Mouse (Mus musculus) WW6 (cell line): ENCODE measurements at regions not wholly inside any gene's neighbourhood (a gene's known extent, or its start where the extent isn't known, plus 50 kb on each side); places are given as distances from the start of the nearest gene placed in this dataset.

ENCODE experiments used
- DNase-seq: peaks from one replicate; pipeline ENCODE4 v3.0.0-alpha.2; 2013; ENCODE audit warnings: low read depth, low spot score

DNA sequence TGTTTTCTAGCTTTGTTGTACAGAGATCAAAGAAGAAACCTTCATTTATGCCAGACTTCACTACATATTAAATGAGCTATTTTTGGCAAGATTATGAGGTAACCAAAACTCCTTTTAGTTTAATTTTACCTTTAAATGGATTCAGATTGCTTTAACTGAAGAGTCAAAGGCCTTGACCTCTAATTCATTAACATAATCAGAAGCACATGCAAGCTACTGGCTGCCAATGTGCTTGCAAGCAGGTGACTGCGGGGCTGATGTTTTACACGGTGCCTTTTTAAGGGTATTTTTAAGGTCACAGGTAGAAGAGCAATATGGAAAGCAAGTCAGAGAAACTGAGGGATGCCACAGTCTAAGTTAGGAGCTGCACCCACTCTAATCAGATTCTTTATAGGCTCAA lies 1066.0 kb upstream of the Zeb2 start:
- DNase-seq, result no peak

GRCm38 (mm10) chr2:46179741-46180140 lies 1062.5 kb upstream of the Zeb2 start:
- DNase-seq, result no peak

DNA sequence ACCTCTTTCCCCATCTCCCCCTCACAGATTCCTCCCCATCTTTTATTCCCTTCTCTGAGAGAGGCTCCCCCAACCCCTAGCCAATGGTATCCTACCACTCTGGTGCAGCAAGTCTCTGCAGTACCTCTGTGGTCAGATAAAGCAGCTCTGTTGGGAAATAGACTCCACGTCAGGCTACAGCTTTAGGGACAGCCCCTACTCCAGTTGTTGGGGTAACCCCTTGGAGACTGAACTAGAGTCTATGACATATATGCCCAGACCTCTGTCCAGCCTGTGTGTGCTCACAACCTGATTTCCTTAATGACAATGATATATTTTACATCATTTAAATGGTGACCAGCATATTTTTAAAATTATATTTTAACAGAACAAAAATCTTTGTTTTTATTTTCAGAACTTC lies 1051.3 kb upstream of the Zeb2 start:
- no peak for DNase-seq

DNA sequence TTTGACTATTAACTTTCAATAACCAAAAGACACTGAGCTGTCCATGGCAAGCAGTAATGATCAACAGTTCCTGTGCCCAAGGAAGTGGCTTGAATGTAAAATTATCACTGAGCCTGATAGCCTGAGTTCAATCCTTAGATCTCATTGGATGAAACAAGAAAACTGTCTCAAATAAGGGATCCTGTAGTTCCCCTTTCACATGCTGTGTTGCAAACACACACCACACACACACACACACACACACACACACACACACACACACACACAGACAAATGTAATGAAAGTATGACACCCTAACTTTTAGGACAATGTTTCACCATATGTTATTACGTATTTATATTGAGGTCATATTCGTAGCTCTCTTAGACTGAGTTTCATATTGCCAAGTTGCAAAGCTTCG lies 1032.7 kb upstream of the Zeb2 start:
- no peak for DNase-seq

DNA sequence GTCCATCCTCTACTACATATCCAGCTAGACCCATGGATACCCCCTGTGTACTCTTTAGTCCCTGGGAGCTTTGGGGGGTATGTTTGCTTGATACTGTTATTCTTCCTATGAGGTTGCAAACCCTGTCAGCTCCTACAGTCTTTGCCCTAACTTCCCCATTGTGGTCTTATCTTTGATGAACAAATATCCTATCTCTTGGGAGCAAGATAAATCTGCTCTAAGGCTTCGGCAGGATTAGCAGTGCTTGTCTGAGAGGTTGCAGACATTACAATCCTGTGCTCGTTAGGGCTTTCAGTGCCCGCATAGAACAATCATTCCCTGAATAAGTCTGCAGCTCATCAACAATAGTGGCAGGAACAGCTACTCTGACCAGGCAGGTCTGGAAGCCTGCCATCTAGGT lies 1002.7 kb upstream of the Zeb2 start:
- no peak for DNase-seq

- DNase-seq, result no peak
These were observed 989.8 kb upstream of the Zeb2 start for GRCm38 (mm10) chr2:46106991-46107390.

- DNase-seq, result no peak
These were observed 948.0 kb upstream of the Zeb2 start for GRCm38 (mm10) chr2:46065034-46065802.

- no peak for DNase-seq
These were observed 938.5 kb upstream of the Zeb2 start for GRCm38 (mm10) chr2:46055729-46056128.

DNA sequence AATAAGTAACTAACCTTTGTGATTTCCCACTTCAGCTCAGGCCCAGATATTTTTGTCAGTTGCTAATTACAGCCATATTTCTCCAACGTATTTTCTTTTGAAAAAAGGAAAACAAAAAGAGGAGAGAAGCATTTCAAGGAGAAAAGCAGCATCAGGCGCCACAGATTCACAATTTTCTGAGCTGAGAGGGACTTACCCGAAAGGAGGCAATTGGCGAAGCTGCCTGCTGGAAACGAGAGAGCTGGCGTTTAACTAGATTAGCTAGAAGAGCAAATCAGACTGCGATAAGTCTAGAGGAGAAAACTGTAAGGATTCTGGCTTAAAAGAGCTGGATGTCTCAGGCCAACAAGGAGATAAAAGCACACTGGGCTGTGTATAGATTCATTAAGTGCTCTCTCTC lies 937.7 kb upstream of the Zeb2 start:
- DNase-seq, result no peak

DNA sequence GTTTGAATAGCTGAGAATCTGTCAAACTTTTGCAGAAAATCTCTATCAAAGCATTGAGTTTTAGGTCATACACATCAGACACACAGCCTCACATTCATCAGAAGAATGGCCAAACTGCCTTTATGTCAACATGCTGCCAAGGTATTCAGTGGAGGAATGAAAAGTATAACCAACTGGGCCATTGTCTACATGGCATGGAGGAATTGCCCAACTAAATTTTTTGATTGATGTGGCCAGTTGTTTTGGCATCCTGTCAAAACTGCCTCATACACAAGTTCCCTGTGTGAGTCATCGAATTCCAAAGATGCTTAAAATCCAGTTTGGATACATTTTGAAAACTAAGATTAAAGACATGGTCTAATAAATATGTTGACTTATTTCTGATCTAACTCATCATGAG lies 904.7 kb upstream of the Zeb2 start:
- DNase-seq, result no peak

DNA sequence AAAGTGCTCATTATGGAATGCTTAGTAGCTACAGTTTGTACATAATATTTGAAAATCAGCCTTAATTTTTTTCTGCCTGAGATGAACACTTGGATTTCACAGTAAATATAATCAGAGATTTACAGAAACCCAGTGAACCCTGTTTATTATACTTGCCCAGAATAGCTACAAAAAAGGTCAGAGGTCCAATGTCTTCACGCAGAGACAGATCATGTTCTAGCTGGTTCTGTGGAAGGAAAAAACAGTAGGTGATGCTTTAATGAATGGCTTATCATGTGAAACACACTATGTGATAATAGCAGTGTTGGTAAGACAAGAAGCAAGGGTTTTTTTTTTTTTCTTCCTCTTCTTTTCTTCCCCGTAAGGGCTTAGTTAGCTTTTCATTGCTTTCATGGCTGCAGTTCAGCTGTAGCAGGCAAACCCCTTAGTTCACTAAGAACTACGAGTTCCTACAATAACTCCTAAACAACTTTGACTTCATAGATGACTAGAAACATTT lies 896.6 kb upstream of the Zeb2 start:
- no peak for DNase-seq

GRCm38 (mm10) chr2:46012716-46013115 lies 895.5 kb upstream of the Zeb2 start:
- DNase-seq, result no peak

- DNase-seq, result no peak
These were observed 858.0 kb upstream of the Zeb2 start for GRCm38 (mm10) chr2:45975157-45975556.

DNA sequence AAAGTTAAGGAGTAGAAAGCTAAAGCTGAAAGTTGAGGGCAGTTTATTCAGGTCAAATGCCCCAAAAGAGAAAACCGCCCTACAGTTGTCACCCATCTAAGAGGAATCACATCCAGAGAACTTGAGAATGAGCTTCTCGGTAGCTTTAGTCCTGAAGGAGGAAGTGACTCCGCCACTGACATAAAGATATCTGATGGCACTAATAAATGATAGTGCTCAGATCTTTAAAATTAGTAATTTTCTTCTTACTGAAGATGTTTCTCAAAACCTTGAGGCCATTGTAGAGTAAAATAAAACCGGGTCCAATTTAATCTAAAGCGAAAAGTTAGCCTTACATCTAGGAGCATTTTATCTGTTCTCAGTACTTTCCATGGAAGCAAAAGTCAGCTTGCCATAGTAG lies 851.4 kb upstream of the Zeb2 start:
- DNase-seq, result no peak

GRCm38 (mm10) chr2:45956792-45957330 lies 839.7 kb upstream of the Zeb2 start:
- DNase-seq, result no peak

DNA sequence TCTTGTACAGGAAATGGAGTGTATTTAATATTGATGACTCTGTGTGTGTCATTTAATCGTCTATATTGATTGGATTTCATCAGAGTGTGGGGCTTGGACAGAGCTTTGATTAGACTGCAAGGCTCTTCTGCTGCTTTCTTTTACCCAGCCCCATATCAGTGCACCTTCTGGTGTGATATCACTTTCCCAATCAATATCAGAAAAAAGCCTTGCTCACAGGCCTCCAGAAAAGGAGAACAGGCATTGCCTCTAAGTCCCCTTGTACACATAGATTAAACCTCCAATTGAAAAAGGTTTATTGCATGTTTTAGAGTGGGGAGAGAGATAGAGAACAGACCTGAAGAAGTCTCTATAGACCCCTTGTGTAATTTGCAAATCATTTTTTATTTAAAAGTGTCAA lies 831.6 kb upstream of the Zeb2 start:
- DNase-seq, result no peak

- DNase-seq, result no peak
These were observed 808.7 kb upstream of the Zeb2 start for GRCm38 (mm10) chr2:45925791-45926480.

DNA sequence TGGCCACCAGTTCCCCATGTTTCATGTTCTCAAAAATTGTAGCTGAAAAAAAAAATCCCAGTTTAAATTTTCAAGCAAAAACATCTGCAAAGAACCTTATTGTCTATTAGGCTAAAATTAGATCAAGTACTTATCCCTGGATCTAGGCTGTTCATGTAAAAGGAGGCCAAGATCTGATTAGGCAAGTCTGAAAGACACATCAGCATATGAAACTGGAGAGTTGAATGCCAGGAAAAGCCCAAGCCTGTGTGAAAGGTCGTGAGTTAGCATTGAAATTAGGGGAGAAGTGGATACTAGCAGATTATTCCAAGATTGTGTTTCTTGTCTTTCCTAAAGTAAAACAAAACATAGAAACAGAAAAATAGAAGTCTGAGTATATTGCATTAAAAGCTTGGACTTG lies 791.7 kb upstream of the Zeb2 start:
- no peak for DNase-seq

DNA sequence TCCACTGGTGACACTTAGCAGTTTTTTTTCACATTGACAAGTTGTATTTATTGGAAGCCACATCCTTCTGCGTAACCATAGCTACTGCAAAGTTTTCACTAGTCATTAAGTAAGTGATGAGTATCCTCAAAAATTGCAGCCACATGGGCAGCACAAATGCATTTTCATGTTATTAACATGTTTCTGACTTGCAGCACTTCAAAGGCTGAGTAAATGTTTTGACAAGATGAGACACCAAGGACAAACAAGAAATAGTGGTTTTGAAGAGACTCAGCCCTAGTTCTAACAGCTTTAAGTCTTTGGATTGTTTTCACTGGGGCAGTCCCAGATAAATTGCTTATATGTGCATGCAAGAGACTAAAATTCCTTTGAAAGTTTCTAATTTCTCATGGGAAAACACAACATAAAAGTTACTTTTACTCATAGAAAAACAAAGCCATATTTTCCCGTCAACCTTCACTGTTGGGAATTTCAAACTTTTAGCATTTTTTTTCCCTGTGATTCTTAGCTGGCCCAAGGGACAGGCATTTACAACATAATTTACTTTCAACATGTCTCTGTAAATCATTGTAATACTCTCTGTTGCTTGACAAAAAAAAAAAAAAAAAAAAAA lies 787.5 kb upstream of the Zeb2 start:
- no peak for DNase-seq

DNA sequence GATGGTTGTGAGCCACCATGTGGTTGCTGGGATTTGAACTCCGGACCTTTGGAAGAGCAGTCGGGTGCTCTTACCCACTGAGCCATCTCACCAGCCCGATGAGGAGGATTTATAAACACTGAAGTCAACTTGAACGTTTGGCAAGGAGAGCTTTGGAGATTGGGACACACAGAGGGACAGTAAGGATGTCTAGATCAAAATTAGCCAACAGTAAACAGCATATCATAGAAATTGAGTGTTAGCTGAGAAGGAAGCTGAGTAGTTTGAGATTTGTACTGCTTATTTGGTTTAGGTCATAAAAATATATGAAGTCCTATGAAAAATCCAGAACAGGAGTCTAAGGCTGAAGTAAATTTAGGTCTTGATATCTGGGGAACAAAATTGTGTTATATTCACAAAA lies 786.9 kb upstream of the Zeb2 start:
- DNase-seq, result no peak

GRCm38 (mm10) chr2:45903350-45903749 lies 786.2 kb upstream of the Zeb2 start:
- no peak for DNase-seq

- DNase-seq, result no peak
These were observed 784.7 kb upstream of the Zeb2 start for GRCm38 (mm10) chr2:45901892-45902291.

- DNase-seq, result no peak
These were observed 767.5 kb upstream of the Zeb2 start for GRCm38 (mm10) chr2:45884680-45885079.
